17 mouse cellular contexts compared by ENCODE assay signal in the genomic region with DNA sequence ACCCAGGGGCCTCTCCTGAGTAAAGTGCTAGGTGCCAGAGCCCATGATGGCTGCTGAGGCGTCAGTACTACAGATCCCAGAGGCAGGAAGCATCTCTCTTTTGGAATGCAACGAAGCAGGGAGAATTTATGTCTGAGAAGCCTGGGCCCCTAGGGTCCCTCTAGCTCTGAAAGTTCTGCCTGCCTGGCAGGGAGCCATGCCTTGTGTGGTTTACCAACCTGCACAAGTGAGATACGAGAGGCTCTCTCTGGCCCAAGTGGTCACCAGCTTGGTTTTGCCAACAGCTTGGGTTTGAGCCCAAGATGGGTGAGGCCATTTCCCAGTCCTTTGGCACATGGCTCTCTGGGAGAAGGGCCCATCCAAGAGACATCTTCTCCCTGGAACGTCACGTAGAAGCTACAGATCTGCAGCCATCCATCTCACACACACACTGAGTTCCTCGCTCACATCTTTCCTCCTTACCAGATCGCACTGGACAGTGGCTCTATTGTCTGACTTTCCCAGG.
A peak's percentile ranks its signal among the peaks of the same experiment; 100 is the strongest.
DNase-seq lines count a peak whose midpoint lies in the region; ATAC-seq and TF ChIP-seq lines count a peak whose summit lies in the region.
"Had no signal": no experiment of that assay in that cellular context is flagged by ENCODE, and none has a peak within 500 bp of the region (broad histone marks: within the 10 kb centered on the region; RNA-seq: fewer than 3 reads in every experiment).

No protein-coding gene starts in this region.

- no peaks in the 10 kb centered on the region for H3K36me3 ChIP-seq in midbrain, embryonic 10.5 days
- no peaks in the 10 kb centered on the region for H3K36me3 ChIP-seq in midbrain, postnatal 0 days (ENCODE audit: insufficient read depth, low read length)
- no peaks in the 10 kb centered on the region for H3K36me3 ChIP-seq in hindbrain, embryonic 15.5 days
- H3K36me3 ChIP-seq in neural tube, embryonic 15.5 days, result no peaks in the 10 kb centered on the region
- no peaks in the 10 kb centered on the region for H3K36me3 ChIP-seq in intestine, embryonic 16.5 days (ENCODE audit: control insufficient read depth, insufficient read depth, low read length)
- H3K36me3 ChIP-seq in heart, embryonic 10.5 days, result no peaks in the 10 kb centered on the region
- H3K36me3 ChIP-seq: embryonic facial prominence, embryonic 12.5 days; G1E; limb, embryonic 15.5 days had no signal

- no peak overlapping the region for H3K9ac ChIP-seq in midbrain, postnatal 0 days (replicated peaks; ENCODE audit: low read length, poor library complexity, severe bottlenecking)
- no peak overlapping the region for H3K9ac ChIP-seq in hindbrain, embryonic 15.5 days
- H3K9ac ChIP-seq in neural tube, embryonic 15.5 days (replicated peaks), result no peak overlapping the region
- no peak overlapping the region for H3K9ac ChIP-seq in intestine, embryonic 16.5 days (ENCODE audit: low read depth, low read length)
- H3K9ac ChIP-seq: embryonic facial prominence, embryonic 12.5 days; limb, embryonic 15.5 days had no signal

- TF ChIP-seq CTCF in midbrain, postnatal 0 days (IDR thresholded peaks at IDR 0.05), result no peak

- peaks cover 53% of the 10 kb centered on the region for H3K4me1 ChIP-seq in midbrain, embryonic 10.5 days
- H3K4me1 ChIP-seq in midbrain, postnatal 0 days (ENCODE audit: insufficient read depth, low read length), result no peaks in the 10 kb centered on the region; the same call in 1 of the 2 replicates
- H3K4me1 ChIP-seq in hindbrain, embryonic 15.5 days (replicated peaks), result peaks cover 29% of the 10 kb centered on the region
- peaks cover 34% of the 10 kb centered on the region for H3K4me1 ChIP-seq in neural tube, embryonic 15.5 days
- no peaks in the 10 kb centered on the region for H3K4me1 ChIP-seq in intestine, embryonic 16.5 days (ENCODE audit: control insufficient read depth, insufficient read depth, low read length)
- H3K4me1 ChIP-seq in heart, embryonic 10.5 days, result peaks cover 14% of the 10 kb centered on the region
- H3K4me1 ChIP-seq: embryonic facial prominence, embryonic 12.5 days; megakaryocyte, embryonic 14.5 days had no signal

- H3K9me3 ChIP-seq in midbrain, embryonic 10.5 days (replicated peaks), result no peaks in the 10 kb centered on the region
- H3K9me3 ChIP-seq in midbrain, postnatal 0 days (ENCODE audit: low read length), result no peaks in the 10 kb centered on the region
- no peaks in the 10 kb centered on the region for H3K9me3 ChIP-seq in hindbrain, embryonic 15.5 days
- no peaks in the 10 kb centered on the region for H3K9me3 ChIP-seq in neural tube, embryonic 15.5 days (replicated peaks)
- H3K9me3 ChIP-seq in intestine, embryonic 16.5 days (ENCODE audit: control insufficient read depth, low read length), result no peaks in the 10 kb centered on the region
- H3K9me3 ChIP-seq in heart, embryonic 10.5 days, result no peaks in the 10 kb centered on the region
- H3K9me3 ChIP-seq: embryonic facial prominence, embryonic 12.5 days; limb, embryonic 15.5 days; megakaryocyte, embryonic 14.5 days had no signal

- H3K27me3 ChIP-seq in midbrain, embryonic 10.5 days (ENCODE audit: low read depth, poor library complexity, severe bottlenecking), result no peaks in the 10 kb centered on the region
- H3K27me3 ChIP-seq in midbrain, postnatal 0 days (ENCODE audit: insufficient read depth, low read length), result no peaks in the 10 kb centered on the region
- H3K27me3 ChIP-seq in hindbrain, embryonic 15.5 days, result no peaks in the 10 kb centered on the region
- no peaks in the 10 kb centered on the region for H3K27me3 ChIP-seq in neural tube, embryonic 15.5 days (replicated peaks)
- H3K27me3 ChIP-seq in intestine, embryonic 16.5 days (replicated peaks; ENCODE audit: control insufficient read depth, insufficient read depth, low read length), result no peaks in the 10 kb centered on the region
- H3K27me3 ChIP-seq in heart, embryonic 10.5 days (ENCODE audit: insufficient read depth, poor library complexity, severe bottlenecking), result no peaks in the 10 kb centered on the region
- H3K27me3 ChIP-seq: embryonic facial prominence, embryonic 12.5 days; limb, embryonic 15.5 days; megakaryocyte, embryonic 14.5 days had no signal

- H3K4me2 ChIP-seq in midbrain, postnatal 0 days (ENCODE audit: low read depth, low read length, poor library complexity, severe bottlenecking), result no peak overlapping the region
- H3K4me2 ChIP-seq in hindbrain, embryonic 15.5 days, result no peak overlapping the region
- no peak overlapping the region for H3K4me2 ChIP-seq in neural tube, embryonic 15.5 days
- H3K4me2 ChIP-seq in intestine, embryonic 16.5 days (ENCODE audit: low read depth, low read length), result no peak overlapping the region
- H3K4me2 ChIP-seq: embryonic facial prominence, embryonic 12.5 days; limb, embryonic 15.5 days had no signal

- 84% methylated on average over 7 of the region's 7 CpGs for WGBS in midbrain, embryonic 10.5 days
- 67% methylated on average over 7 of the region's 7 CpGs for WGBS in midbrain, postnatal 0 days
- 60% methylated on average over 7 of the region's 7 CpGs for WGBS in hindbrain, embryonic 15.5 days
- WGBS in neural tube, embryonic 15.5 days, result 59% methylated on average over 7 of the region's 7 CpGs
- 76% methylated on average over 7 of the region's 7 CpGs for WGBS in intestine, embryonic 16.5 days
- 73% methylated on average over 7 of the region's 7 CpGs for WGBS in heart, embryonic 10.5 days

- peak overlapping the region; percentile 81 for H3K27ac ChIP-seq in midbrain, embryonic 10.5 days (replicated peaks)
- H3K27ac ChIP-seq in midbrain, postnatal 0 days (ENCODE audit: low read depth, low read length), result no peak overlapping the region
- H3K27ac ChIP-seq in hindbrain, embryonic 15.5 days (replicated peaks), result peak overlapping the region; percentile 41; the same call in 1 of the 2 replicates
- 0 out of 2 replicates have a peak overlapping the region, but pooled peaks have one; percentile 23 for H3K27ac ChIP-seq in neural tube, embryonic 15.5 days (replicated peaks)
- no peak overlapping the region for H3K27ac ChIP-seq in intestine, embryonic 16.5 days (ENCODE audit: low read length)
- H3K27ac ChIP-seq in heart, embryonic 10.5 days, result no peak overlapping the region
- H3K27ac ChIP-seq: embryonic facial prominence, embryonic 12.5 days; limb, embryonic 15.5 days had no signal

- no peak overlapping the region for H3K4me3 ChIP-seq in midbrain, embryonic 10.5 days
- H3K4me3 ChIP-seq in midbrain, postnatal 0 days (ENCODE audit: low read depth, low read length), result no peak overlapping the region
- no peak overlapping the region for H3K4me3 ChIP-seq in hindbrain, embryonic 15.5 days
- H3K4me3 ChIP-seq in neural tube, embryonic 15.5 days (replicated peaks), result no peak overlapping the region
- no peak overlapping the region for H3K4me3 ChIP-seq in intestine, embryonic 16.5 days (ENCODE audit: low read length)
- no peak overlapping the region for H3K4me3 ChIP-seq in heart, embryonic 10.5 days
- H3K4me3 ChIP-seq: embryonic facial prominence, embryonic 12.5 days; limb, embryonic 15.5 days had no signal

- peak; percentile 51 to 60 for DNase-seq in cerebellum, postnatal 10 days
- DNase-seq in cerebellum, adult 11-12 months, result no peak
- no peak for DNase-seq in midbrain, embryonic 10.5 days (ENCODE audit: low spot score)
- DNase-seq in midbrain, postnatal 0 days (ENCODE audit: low spot score), result no peak
- DNase-seq in heart, embryonic 10.5 days (ENCODE audit: low spot score), result no peak
- DNase-seq: kidney, adult 2 months; kidney, postnatal 14 days; lung, postnatal 10 days; thymus, postnatal 14 days had no signal

- no peak for ATAC-seq in midbrain, postnatal 0 days (ENCODE audit: low FRiP score)
- ATAC-seq in hindbrain, embryonic 15.5 days (ENCODE audit: low FRiP score, low read depth), result no peak
- ATAC-seq in neural tube, embryonic 15.5 days (ENCODE audit: low FRiP score), result no peak
- no peak for ATAC-seq in intestine, embryonic 16.5 days
- ATAC-seq: CD4-positive, CD25-positive, alpha-beta regulatory T cell, adult 4 months had no signal

Comparison
In these comparisons a context has a peak if more than half of its experiments do, and no peak if none do; other contexts are left out.
1. DNase-seq: peak in cerebellum, postnatal 10 days (2 of 2); none in cerebellum, adult 11-12 months (single experiment), midbrain, embryonic 10.5 days (single experiment), midbrain, postnatal 0 days (single experiment) and heart, embryonic 10.5 days (single experiment).
2. H3K27ac ChIP-seq: peak in midbrain, embryonic 10.5 days (single experiment), hindbrain, embryonic 15.5 days (single experiment) and neural tube, embryonic 15.5 days (single experiment); none in midbrain, postnatal 0 days (single experiment), intestine, embryonic 16.5 days (single experiment) and heart, embryonic 10.5 days (single experiment).